Mouse (Mus musculus): Measurements from ENCODE around the gene Ankrd33. TPM values are rescaled to one million over a fixed set of nuclear protein-coding genes. Genes with fewer than 3 reads are reported as not detected.

The Ankrd33 gene
- polyA plus RNA-seq, 1 experiment from 2014 or later: not detected

- Histone ChIP-seq H3K4me1 (ENCODE audit: insufficient read depth) (no peaks in the 10 kb centered on the region), H3K27me3 (ENCODE audit: insufficient read depth, low read length) (no peaks in the 10 kb centered on the region), H3K9ac (replicated peaks) (no peak overlapping the region), H3K4me2 (ENCODE audit: low read depth, low read length) (no peak overlapping the region), H3K9me3 (ENCODE audit: low read length) (0 out of 2 replicates have a peak, but pooled peaks cover 3% of the 10 kb centered on the region), H3K4me3 (ENCODE audit: low read depth, low read length) (no peak overlapping the region), H3K36me3 (replicated peaks; ENCODE audit: insufficient read depth, low read length) (no peaks in the 10 kb centered on the region), H3K27ac (ENCODE audit: low read depth) (no peak overlapping the region)
- TF ChIP-seq EP300 (IDR thresholded peaks at IDR 0.05; ENCODE audit: low read depth) (no peak), CTCF (IDR thresholded peaks at IDR 0.05; ENCODE audit: low read depth) (no peak)
- DNase-seq (no peak), ATAC-seq (no peak)
- 48% methylated on average over 7 of the region's 7 CpGs for WGBS (ENCODE audit: insufficient replicate concordance)
Measured at GRCm38 (mm10) chr15:101154700-101155616, 39.4 kb downstream of the Ankrd33 start.

DNA sequence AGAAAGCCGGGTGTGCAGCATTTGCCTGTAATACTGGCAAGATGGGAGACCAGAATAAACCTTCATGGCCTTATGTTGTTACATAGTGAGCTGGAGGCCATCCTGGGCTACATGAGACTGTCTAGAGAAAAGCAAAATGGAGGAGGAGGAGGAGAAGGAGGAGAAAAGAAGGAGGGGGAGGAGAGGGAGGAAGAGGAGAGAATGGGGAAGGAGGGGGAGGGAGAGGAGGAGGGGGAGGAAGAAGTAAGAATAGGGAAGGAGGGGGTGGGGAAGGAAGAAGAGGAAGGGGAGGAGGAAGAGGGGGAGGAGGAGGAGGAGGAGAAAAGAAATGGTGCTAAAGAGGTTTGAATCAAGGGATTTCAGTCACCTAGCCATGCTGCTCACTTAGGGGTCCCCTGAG lies 44.6 kb downstream of the Ankrd33 start:
- no peak overlapping the region for H3K4me2 ChIP-seq (ENCODE audit: low read depth, low read length)
- H3K9ac ChIP-seq (replicated peaks): no peak overlapping the region
- H3K27ac ChIP-seq (ENCODE audit: low read depth): 0 out of 2 replicates have a peak overlapping the region, but pooled peaks have one; percentile 29
- no peak for TF ChIP-seq CTCF (IDR thresholded peaks at IDR 0.05; ENCODE audit: low read depth)
- H3K27me3 ChIP-seq (ENCODE audit: insufficient read depth, low read length): no peaks in the 10 kb centered on the region
- H3K4me1 ChIP-seq (ENCODE audit: insufficient read depth): no peaks in the 10 kb centered on the region
- 0 out of 2 replicates have a peak, but pooled peaks cover 3% of the 10 kb centered on the region for H3K9me3 ChIP-seq (ENCODE audit: low read length)
- ATAC-seq (no peak), DNase-seq (no peak)
- 7% methylated on average over 1 of the region's 1 CpGs for WGBS (ENCODE audit: insufficient replicate concordance)
- H3K4me3 ChIP-seq (ENCODE audit: low read depth, low read length): no peak overlapping the region
- H3K36me3 ChIP-seq (replicated peaks; ENCODE audit: insufficient read depth, low read length): no peaks in the 10 kb centered on the region

- 0 out of 2 replicates have a peak, but pooled peaks cover 3% of the 10 kb centered on the region for H3K9me3 ChIP-seq (ENCODE audit: low read length)
- peaks cover under 1% of the 10 kb centered on the region for H3K4me1 ChIP-seq (ENCODE audit: insufficient read depth)
- no peak overlapping the region for H3K4me3 ChIP-seq (ENCODE audit: low read depth, low read length)
- no peaks in the 10 kb centered on the region for H3K36me3 ChIP-seq (replicated peaks; ENCODE audit: insufficient read depth, low read length)
- H3K27ac ChIP-seq (ENCODE audit: low read depth): no peak overlapping the region
- no peak overlapping the region for H3K9ac ChIP-seq (replicated peaks)
- no peak for ATAC-seq
- no peak overlapping the region for H3K4me2 ChIP-seq (ENCODE audit: low read depth, low read length)
- H3K27me3 ChIP-seq (ENCODE audit: insufficient read depth, low read length): no peaks in the 10 kb centered on the region
- TF ChIP-seq EP300 (IDR thresholded peaks at IDR 0.05; ENCODE audit: low read depth): no peak
- TF ChIP-seq CTCF (IDR thresholded peaks at IDR 0.05; ENCODE audit: low read depth): no peak
- DNase-seq: no peak
- WGBS (ENCODE audit: insufficient replicate concordance): 54% methylated on average over 6 of the region's 7 CpGs
Measured at GRCm38 (mm10) chr15:101160591-101160990, 45.0 kb downstream of the Ankrd33 start.

DNA sequence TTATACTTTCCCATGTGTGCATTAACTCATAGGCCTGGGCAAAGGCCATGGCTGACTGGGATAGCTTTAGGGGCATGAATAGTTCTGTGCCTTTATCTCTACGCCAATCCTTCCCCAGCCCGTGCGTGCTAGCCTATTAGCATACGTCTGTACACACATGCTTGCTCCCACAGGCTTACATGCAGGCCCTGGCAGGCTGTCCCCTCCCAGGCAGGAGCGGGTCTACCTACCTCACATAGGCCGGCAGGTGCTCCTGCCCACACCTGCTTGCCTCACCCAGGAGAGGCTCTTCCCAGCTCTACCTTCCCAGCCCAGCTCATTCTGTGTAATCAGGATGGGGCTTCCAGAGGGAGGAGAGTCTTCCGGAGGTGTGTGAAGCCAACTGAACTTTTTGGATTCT lies 46.0 kb downstream of the Ankrd33 start:
- WGBS (ENCODE audit: insufficient replicate concordance): 81% methylated on average over 7 of the region's 7 CpGs
- no peak for DNase-seq
- Histone ChIP-seq H3K4me2 (ENCODE audit: low read depth, low read length) (no peak overlapping the region), H3K9ac (replicated peaks) (no peak overlapping the region), H3K27ac (ENCODE audit: low read depth) (no peak overlapping the region), H3K4me1 (ENCODE audit: insufficient read depth) (peaks cover 5% of the 10 kb centered on the region), H3K27me3 (ENCODE audit: insufficient read depth, low read length) (no peaks in the 10 kb centered on the region), H3K4me3 (ENCODE audit: low read depth, low read length) (no peak overlapping the region), H3K36me3 (replicated peaks; ENCODE audit: insufficient read depth, low read length) (no peaks in the 10 kb centered on the region), H3K9me3 (ENCODE audit: low read length) (0 out of 2 replicates have a peak, but pooled peaks cover 3% of the 10 kb centered on the region)
- TF ChIP-seq EP300 (IDR thresholded peaks at IDR 0.05; ENCODE audit: low read depth): no peak
- no peak for TF ChIP-seq CTCF (IDR thresholded peaks at IDR 0.05; ENCODE audit: low read depth)
- no peak for ATAC-seq

- H3K27ac ChIP-seq (ENCODE audit: low read depth): no peak overlapping the region
- TF ChIP-seq EP300 (IDR thresholded peaks at IDR 0.05; ENCODE audit: low read depth) (no peak), CTCF (IDR thresholded peaks at IDR 0.05; ENCODE audit: low read depth) (no peak)
- no peak for ATAC-seq
- DNase-seq: no peak
- no peak overlapping the region for H3K4me2 ChIP-seq (ENCODE audit: low read depth, low read length)
- H3K27me3 ChIP-seq (ENCODE audit: insufficient read depth, low read length): no peaks in the 10 kb centered on the region
- WGBS (ENCODE audit: insufficient replicate concordance): 73% methylated on average over 15 of the region's 15 CpGs
- H3K36me3 ChIP-seq (replicated peaks; ENCODE audit: insufficient read depth, low read length): no peaks in the 10 kb centered on the region
- no peaks in the 10 kb centered on the region for H3K9me3 ChIP-seq (ENCODE audit: low read length)
- H3K4me1 ChIP-seq (ENCODE audit: insufficient read depth): peaks cover 5% of the 10 kb centered on the region
- no peak overlapping the region for H3K9ac ChIP-seq (replicated peaks)
- H3K4me3 ChIP-seq (ENCODE audit: low read depth, low read length): no peak overlapping the region
Measured at GRCm38 (mm10) chr15:101163056-101163458, 47.5 kb downstream of the Ankrd33 start.

DNA sequence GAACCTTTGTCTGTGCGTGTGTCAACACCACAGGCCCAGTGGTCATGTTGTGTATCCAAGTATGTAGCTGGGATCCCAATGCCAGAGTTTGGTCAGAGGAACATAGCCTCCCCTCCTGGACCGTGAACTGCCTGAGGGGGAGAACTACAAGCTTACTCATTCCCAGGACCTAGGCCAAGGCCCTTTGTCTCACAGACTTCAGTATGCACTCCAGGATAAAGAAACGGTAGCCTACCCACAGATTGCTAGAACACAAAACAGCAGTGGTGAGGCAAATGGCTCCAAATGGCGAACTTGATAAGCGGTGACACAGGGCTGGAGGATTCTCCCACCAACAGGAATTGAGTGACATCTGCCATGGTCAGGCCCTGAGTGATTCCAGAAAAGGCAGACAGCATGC lies 48.3 kb downstream of the Ankrd33 start:
- Histone ChIP-seq H3K4me3 (ENCODE audit: low read depth, low read length) (no peak overlapping the region), H3K27me3 (ENCODE audit: insufficient read depth, low read length) (no peaks in the 10 kb centered on the region), H3K36me3 (replicated peaks; ENCODE audit: insufficient read depth, low read length) (no peaks in the 10 kb centered on the region), H3K4me2 (ENCODE audit: low read depth, low read length) (no peak overlapping the region), H3K9ac (replicated peaks) (no peak overlapping the region), H3K4me1 (ENCODE audit: insufficient read depth) (peaks cover 5% of the 10 kb centered on the region), H3K27ac (ENCODE audit: low read depth) (no peak overlapping the region), H3K9me3 (ENCODE audit: low read length) (no peaks in the 10 kb centered on the region)
- TF ChIP-seq CTCF (IDR thresholded peaks at IDR 0.05; ENCODE audit: low read depth): no peak
- TF ChIP-seq EP300 (IDR thresholded peaks at IDR 0.05; ENCODE audit: low read depth): no peak
- DNase-seq (no peak), ATAC-seq (no peak)
- 56% methylated on average over 5 of the region's 5 CpGs for WGBS (ENCODE audit: insufficient replicate concordance)

Data from liver, postnatal 0 days (tissue).